Mouse (Mus musculus): ENCODE data around the gene Mcoln2. TPM values are rescaled to one million over a fixed set of nuclear protein-coding genes. Genes with fewer than 3 reads are reported as not detected.
A peak's percentile ranks its signal among the peaks of the same experiment; 100 is the strongest.

Gene Mcoln2
- total and polyA plus RNA-seq, 3 experiments, result 0.10 to 0.42 TPM; not detected in 1

GRCm38 (mm10) chr3:146117997-146118457 lies 31.6 kb upstream of the Mcoln2 start:
- Histone ChIP-seq H3K36me3 (ENCODE audit: control insufficient read depth in 1 of 2, insufficient read depth in 2 of 2, low read length in 2 of 2) (no peaks in the 10 kb centered on the region), H3K4me1 (ENCODE audit: control insufficient read depth in 1 of 2, insufficient read depth in 2 of 2, low read length in 2 of 2) (no peaks in the 10 kb centered on the region; a peak in 1 of 4 replicates), H3K4me3 (ENCODE audit: control insufficient read depth in 1 of 2, insufficient read depth in 1 of 2, low read depth in 2 of 2, low read length in 2 of 2) (no peak overlapping the region), H3K79me2 (ENCODE audit: control insufficient read depth, insufficient read depth, low read length, poor library complexity) (no peaks in the 10 kb centered on the region), H3K9me3 (replicated peaks; ENCODE audit: insufficient read depth, low read length) (no peaks in the 10 kb centered on the region), H3K27ac (ENCODE audit: control insufficient read depth, low read depth, low read length) (no peak overlapping the region), H3K27me3 (ENCODE audit: control insufficient read depth in 1 of 2, insufficient read depth in 2 of 2, low read length in 2 of 2) (no peaks in the 10 kb centered on the region), H3K9ac (ENCODE audit: control insufficient read depth, low read depth, low read length, poor library complexity, severe bottlenecking) (no peak overlapping the region)
- TF ChIP-seq USF2 (IDR thresholded peaks at IDR 0.05; ENCODE audit: borderline replicate concordance in 1 of 2, insufficient read depth in 1 of 2, low read depth in 1 of 2, low read length in 2 of 2) (no peak), ZC3H11A (IDR thresholded peaks at IDR 0.05; ENCODE audit: low read depth, low read length) (no peak)
- peak; percentile 67 for DNase-seq (ENCODE audit: low read depth, low spot score)

- TF ChIP-seq MAFK (IDR thresholded peaks at IDR 0.05; ENCODE audit: borderline replicate concordance, low read depth, low read length), result no peak
- TF ChIP-seq ETS1 (IDR thresholded peaks at IDR 0.05; ENCODE audit: low read depth, low read length), result no peak
- no peak for TF ChIP-seq CHD1 (IDR thresholded peaks at IDR 0.05; ENCODE audit: low read depth, low read length)
- no peak for TF ChIP-seq MYC (IDR thresholded peaks at IDR 0.05; ENCODE audit: low read depth, low read length)
- TF ChIP-seq SIN3A (IDR thresholded peaks at IDR 0.05; ENCODE audit: low read length), result no peak
- no peak for TF ChIP-seq POLR2AphosphoS5 (IDR thresholded peaks at IDR 0.05; ENCODE audit: borderline replicate concordance, low read depth, low read length)
- TF ChIP-seq NELFE (IDR thresholded peaks at IDR 0.05; ENCODE audit: low read depth, low read length), result no peak
- no peak for TF ChIP-seq POLR2A (IDR thresholded peaks at IDR 0.05; ENCODE audit: control insufficient read depth in 1 of 2, insufficient read depth in 1 of 2, low read depth in 1 of 2, low read length in 2 of 2, poor library complexity in 1 of 2)
- no peak for TF ChIP-seq TBP (IDR thresholded peaks at IDR 0.05; ENCODE audit: low read depth, low read length)
- no peak for TF ChIP-seq MEF2A (IDR thresholded peaks at IDR 0.05; ENCODE audit: extremely low read depth, insufficient replicate concordance, low read depth, low read length, poor library complexity, severe bottlenecking)
- H3K27ac ChIP-seq (ENCODE audit: control insufficient read depth, low read depth, low read length), result no peak overlapping the region
- peaks cover 0 to under 1% of the 10 kb centered on the region in 2 experiments; a peak in 1 of 4 replicates for H3K4me1 ChIP-seq (ENCODE audit: control insufficient read depth in 1 of 2, insufficient read depth in 2 of 2, low read length in 2 of 2)
Measured at GRCm38 (mm10) chr3:146121310-146122124, 28.1 kb upstream of the Mcoln2 start.

GRCm38 (mm10) chr3:146122125-146122420 lies 27.6 kb upstream of the Mcoln2 start:
- H3K27me3 ChIP-seq (ENCODE audit: control insufficient read depth in 1 of 2, insufficient read depth in 2 of 2, low read length in 2 of 2), result no peaks in the 10 kb centered on the region
- H3K9me3 ChIP-seq (replicated peaks; ENCODE audit: insufficient read depth, low read length), result no peaks in the 10 kb centered on the region
- no peak for DNase-seq (ENCODE audit: low read depth, low spot score)
- peaks cover 0 to 5% of the 10 kb centered on the region in 2 experiments; a peak in 1 of 4 replicates for H3K36me3 ChIP-seq (ENCODE audit: control insufficient read depth in 1 of 2, insufficient read depth in 2 of 2, low read length in 2 of 2)
- no peak overlapping the region for H3K9ac ChIP-seq (ENCODE audit: control insufficient read depth, low read depth, low read length, poor library complexity, severe bottlenecking)
- H3K79me2 ChIP-seq (ENCODE audit: control insufficient read depth, insufficient read depth, low read length, poor library complexity), result no peaks in the 10 kb centered on the region
- H3K4me1 ChIP-seq (ENCODE audit: control insufficient read depth in 1 of 2, insufficient read depth in 2 of 2, low read length in 2 of 2), result peaks cover 0 to 4% of the 10 kb centered on the region in 2 experiments; a peak in 2 of 4 replicates
- H3K27ac ChIP-seq (ENCODE audit: control insufficient read depth, low read depth, low read length), result no peak overlapping the region
- H3K4me3 ChIP-seq (ENCODE audit: control insufficient read depth in 1 of 2, insufficient read depth in 1 of 2, low read depth in 2 of 2, low read length in 2 of 2), result no peak overlapping the region
- TF ChIP-seq MXI1 (IDR thresholded peaks at IDR 0.05; ENCODE audit: low read depth, low read length), result no peak
- no peak for TF ChIP-seq RCOR1 (IDR thresholded peaks at IDR 0.05; ENCODE audit: low read depth, low read length)
- no peak for TF ChIP-seq UBTF (IDR thresholded peaks at IDR 0.05; ENCODE audit: borderline replicate concordance, insufficient read depth, low read depth, low read length)
- no peak for TF ChIP-seq TAL1 (IDR thresholded peaks at IDR 0.05; ENCODE audit: low read length)
- no peak for TF ChIP-seq MAFK (IDR thresholded peaks at IDR 0.05; ENCODE audit: borderline replicate concordance, low read depth, low read length)
- no peak for TF ChIP-seq POLR2A (IDR thresholded peaks at IDR 0.05; ENCODE audit: control insufficient read depth in 1 of 2, insufficient read depth in 1 of 2, low read depth in 1 of 2, low read length in 2 of 2, poor library complexity in 1 of 2)
- TF ChIP-seq POLR2AphosphoS2 (IDR thresholded peaks at IDR 0.05; ENCODE audit: low read length), result no peak
- TF ChIP-seq HCFC1 (IDR thresholded peaks at IDR 0.05; ENCODE audit: low read depth, low read length), result no peak
- TF ChIP-seq NRF1 (IDR thresholded peaks at IDR 0.05; ENCODE audit: insufficient read depth, low read depth, low read length, poor library complexity, severe bottlenecking), result no peak
- no peak for TF ChIP-seq ZKSCAN1 (IDR thresholded peaks at IDR 0.05; ENCODE audit: low read depth, low read length)
- TF ChIP-seq CHD1 (IDR thresholded peaks at IDR 0.05; ENCODE audit: low read depth, low read length), result no peak
- no peak for TF ChIP-seq BHLHE40 (IDR thresholded peaks at IDR 0.05; ENCODE audit: borderline replicate concordance, low read depth, low read length)
- TF ChIP-seq EP300 (IDR thresholded peaks at IDR 0.05; ENCODE audit: low read depth in 1 of 2, low read length in 2 of 2), result no peak
- no peak for TF ChIP-seq NELFE (IDR thresholded peaks at IDR 0.05; ENCODE audit: low read depth, low read length)
- no peak for TF ChIP-seq E2F4 (IDR thresholded peaks at IDR 0.05; ENCODE audit: borderline replicate concordance, low read depth, low read length)

More at GRCm38 (mm10) chr3:146121310-146122124, 28.1 kb upstream of the Mcoln2 start:
- no peak overlapping the region for H3K4me3 ChIP-seq (ENCODE audit: control insufficient read depth in 1 of 2, insufficient read depth in 1 of 2, low read depth in 2 of 2, low read length in 2 of 2)
- DNase-seq (ENCODE audit: low read depth, low spot score), result no peak
- no peaks in the 10 kb centered on the region for H3K27me3 ChIP-seq (ENCODE audit: control insufficient read depth in 1 of 2, insufficient read depth in 2 of 2, low read length in 2 of 2)
- H3K79me2 ChIP-seq (ENCODE audit: control insufficient read depth, insufficient read depth, low read length, poor library complexity), result no peaks in the 10 kb centered on the region
- no peaks in the 10 kb centered on the region; a peak in 1 of 4 replicates for H3K36me3 ChIP-seq (ENCODE audit: control insufficient read depth in 1 of 2, insufficient read depth in 2 of 2, low read length in 2 of 2)
- H3K9me3 ChIP-seq (replicated peaks; ENCODE audit: insufficient read depth, low read length), result no peaks in the 10 kb centered on the region
- H3K9ac ChIP-seq (ENCODE audit: control insufficient read depth, low read depth, low read length, poor library complexity, severe bottlenecking), result no peak overlapping the region
